Mouse (Mus musculus): Measurements from ENCODE around the gene Sumf1. TPM values are rescaled to one million over a fixed set of nuclear protein-coding genes. Genes with fewer than 3 reads are reported as not detected.

Gene Sumf1
- polyA plus RNA-seq, 1 experiment, result 19.6 TPM

DNA sequence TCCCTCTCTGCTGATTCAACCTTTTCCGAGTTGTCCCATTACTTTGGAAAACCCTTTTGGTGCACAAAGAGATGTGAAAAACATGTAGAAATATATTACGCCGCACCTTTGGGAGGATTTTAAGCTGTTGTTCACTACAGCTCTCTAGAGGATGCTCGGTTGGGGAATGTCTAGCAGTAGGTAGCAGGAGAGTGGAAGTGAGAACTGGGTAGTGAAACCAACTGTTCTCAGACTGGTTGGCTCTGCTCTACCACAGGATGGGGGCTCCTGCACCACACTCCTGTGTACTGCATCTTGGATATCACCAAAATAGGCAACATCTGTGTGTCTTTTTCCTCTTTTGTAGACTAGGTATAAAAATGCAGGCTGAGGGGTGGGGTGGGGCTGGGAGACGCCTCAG lies 37.5 kb upstream of the Sumf1 start:
- Histone ChIP-seq H3K36me3 (ENCODE audit: control insufficient read depth, insufficient read depth) (no peaks in the 10 kb centered on the region), H3K4me3 (ENCODE audit: insufficient read depth, poor library complexity, severe bottlenecking) (no peak overlapping the region), H3ac (ENCODE audit: control insufficient read depth, insufficient read length, low read depth) (no peak overlapping the region), H3K79me2 (ENCODE audit: control insufficient read depth, insufficient read depth) (no peaks in the 10 kb centered on the region), H3K27me3 (ENCODE audit: control insufficient read depth, insufficient read depth, insufficient read length) (no peaks in the 10 kb centered on the region), H3K79me3 (ENCODE audit: low read depth) (no peaks in the 10 kb centered on the region)
- no peak for TF ChIP-seq MYOG (IDR thresholded peaks at IDR 0.05; ENCODE audit: control insufficient read depth, extremely low read depth, insufficient read length)
- TF ChIP-seq CTCF (IDR thresholded peaks at IDR 0.05; ENCODE audit: control insufficient read depth, insufficient read depth, insufficient read length), result no peak
- no peak for TF ChIP-seq CEBPB (IDR thresholded peaks at IDR 0.05; ENCODE audit: low read depth)

DNA sequence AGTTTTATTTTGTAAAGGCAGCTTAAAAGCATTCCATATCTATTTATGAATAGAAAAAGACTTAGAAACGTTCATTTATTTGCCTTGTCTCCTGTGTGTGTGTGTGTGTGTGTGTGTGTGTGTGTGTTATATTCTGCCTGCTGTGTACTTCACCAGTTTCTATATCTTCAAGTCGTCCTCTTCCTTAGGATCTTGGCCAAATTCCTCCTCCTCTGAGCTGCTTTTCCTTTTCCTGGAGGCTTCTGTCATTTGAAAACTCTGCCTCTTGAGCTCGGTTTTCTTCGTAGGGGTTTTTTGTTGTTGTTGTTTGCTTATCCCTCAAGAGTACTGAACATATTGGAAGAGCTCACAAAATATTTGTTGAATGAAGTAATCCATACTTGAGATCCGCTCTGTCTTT lies 37.1 kb upstream of the Sumf1 start:
- H3ac ChIP-seq (ENCODE audit: control insufficient read depth, insufficient read length, low read depth), result no peak overlapping the region
- no peaks in the 10 kb centered on the region for H3K79me3 ChIP-seq (ENCODE audit: low read depth)
- no peaks in the 10 kb centered on the region for H3K27me3 ChIP-seq (ENCODE audit: control insufficient read depth, insufficient read depth, insufficient read length)
- H3K79me2 ChIP-seq (ENCODE audit: control insufficient read depth, insufficient read depth), result no peaks in the 10 kb centered on the region
- no peaks in the 10 kb centered on the region for H3K36me3 ChIP-seq (ENCODE audit: control insufficient read depth, insufficient read depth)
- H3K4me3 ChIP-seq (ENCODE audit: insufficient read depth, poor library complexity, severe bottlenecking), result no peak overlapping the region
- TF ChIP-seq MYOD1 (IDR thresholded peaks at IDR 0.05; ENCODE audit: control insufficient read depth, insufficient read length, low read depth), result no peak
- TF ChIP-seq MAX (IDR thresholded peaks at IDR 0.05), result no peak
- no peak for TF ChIP-seq CTCF (IDR thresholded peaks at IDR 0.05; ENCODE audit: control insufficient read depth, insufficient read depth, insufficient read length)
- TF ChIP-seq USF1 (IDR thresholded peaks at IDR 0.05; ENCODE audit: low read depth), result no peak
- no peak for TF ChIP-seq CEBPB (IDR thresholded peaks at IDR 0.05; ENCODE audit: low read depth)
- no peak for TF ChIP-seq FOSL1 (IDR thresholded peaks at IDR 0.05; ENCODE audit: insufficient read depth, low read length, poor library complexity, severe bottlenecking)
- no peak for TF ChIP-seq MYOG (IDR thresholded peaks at IDR 0.05; ENCODE audit: control insufficient read depth, extremely low read depth, insufficient read length)

- Histone ChIP-seq H3K4me3 (ENCODE audit: insufficient read depth, poor library complexity, severe bottlenecking) (no peak overlapping the region), H3K79me2 (ENCODE audit: control insufficient read depth, insufficient read depth) (no peaks in the 10 kb centered on the region), H3K79me3 (ENCODE audit: low read depth) (no peaks in the 10 kb centered on the region), H3ac (ENCODE audit: control insufficient read depth, insufficient read length, low read depth) (no peak overlapping the region), H3K27me3 (ENCODE audit: control insufficient read depth, insufficient read depth, insufficient read length) (no peaks in the 10 kb centered on the region), H3K36me3 (ENCODE audit: control insufficient read depth, insufficient read depth) (no peaks in the 10 kb centered on the region)
- TF ChIP-seq CTCF (IDR thresholded peaks at IDR 0.05; ENCODE audit: control insufficient read depth, insufficient read depth, insufficient read length) (no peak), MYOG (IDR thresholded peaks at IDR 0.05; ENCODE audit: control insufficient read depth, extremely low read depth, insufficient read length) (no peak), CEBPB (IDR thresholded peaks at IDR 0.05; ENCODE audit: low read depth) (no peak)
Measured at GRCm38 (mm10) chr6:108217987-108218386, 32.6 kb upstream of the Sumf1 start.

DNA sequence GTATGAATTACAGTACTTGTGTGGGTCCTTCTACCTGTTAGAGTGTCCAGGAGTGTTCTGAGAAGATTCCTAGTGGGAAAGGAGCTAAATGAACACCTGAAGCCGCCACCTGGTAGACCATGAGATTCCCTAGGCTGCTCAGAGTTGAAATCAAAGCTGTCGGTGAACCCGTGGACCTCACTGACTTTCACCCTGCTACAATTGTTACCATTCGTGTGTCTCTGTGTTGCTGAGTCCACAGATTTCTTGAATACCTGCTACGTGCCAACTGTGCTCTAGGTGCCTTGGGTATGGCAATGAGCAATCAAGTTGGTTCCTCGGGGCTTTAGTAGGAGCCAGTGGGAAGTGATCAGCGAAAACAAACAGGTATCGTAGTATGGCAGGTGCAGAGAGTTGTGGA lies 31.4 kb upstream of the Sumf1 start:
- TF ChIP-seq MYOD1 (IDR thresholded peaks at IDR 0.05; ENCODE audit: control insufficient read depth, insufficient read length, low read depth) (no peak), MAX (IDR thresholded peaks at IDR 0.05) (no peak), CTCF (IDR thresholded peaks at IDR 0.05; ENCODE audit: control insufficient read depth, insufficient read depth, insufficient read length) (no peak), CEBPB (IDR thresholded peaks at IDR 0.05; ENCODE audit: low read depth) (no peak), MYOG (IDR thresholded peaks at IDR 0.05; ENCODE audit: control insufficient read depth, extremely low read depth, insufficient read length) (no peak), FOSL1 (IDR thresholded peaks at IDR 0.05; ENCODE audit: insufficient read depth, low read length, poor library complexity, severe bottlenecking) (no peak), USF1 (IDR thresholded peaks at IDR 0.05; ENCODE audit: low read depth) (no peak)
- Histone ChIP-seq H3K27me3 (ENCODE audit: control insufficient read depth, insufficient read depth, insufficient read length) (no peaks in the 10 kb centered on the region), H3K79me3 (ENCODE audit: low read depth) (no peaks in the 10 kb centered on the region), H3ac (ENCODE audit: control insufficient read depth, insufficient read length, low read depth) (no peak overlapping the region), H3K4me3 (ENCODE audit: insufficient read depth, poor library complexity, severe bottlenecking) (no peak overlapping the region), H3K79me2 (ENCODE audit: control insufficient read depth, insufficient read depth) (no peaks in the 10 kb centered on the region), H3K36me3 (ENCODE audit: control insufficient read depth, insufficient read depth) (no peaks in the 10 kb centered on the region)

- no peaks in the 10 kb centered on the region for H3K27me3 ChIP-seq (ENCODE audit: control insufficient read depth, insufficient read depth, insufficient read length)
- no peaks in the 10 kb centered on the region for H3K79me3 ChIP-seq (ENCODE audit: low read depth)
- no peak overlapping the region for H3K4me3 ChIP-seq (ENCODE audit: insufficient read depth, poor library complexity, severe bottlenecking)
- no peaks in the 10 kb centered on the region for H3K36me3 ChIP-seq (ENCODE audit: control insufficient read depth, insufficient read depth)
- no peaks in the 10 kb centered on the region for H3K79me2 ChIP-seq (ENCODE audit: control insufficient read depth, insufficient read depth)
- TF ChIP-seq MAX (IDR thresholded peaks at IDR 0.05) (no peak), MYOG (IDR thresholded peaks at IDR 0.05; ENCODE audit: control insufficient read depth, extremely low read depth, insufficient read length) (no peak), FOSL1 (IDR thresholded peaks at IDR 0.05; ENCODE audit: insufficient read depth, low read length, poor library complexity, severe bottlenecking) (no peak), USF1 (IDR thresholded peaks at IDR 0.05; ENCODE audit: low read depth) (no peak), CTCF (IDR thresholded peaks at IDR 0.05; ENCODE audit: control insufficient read depth, insufficient read depth, insufficient read length) (no peak), MYOD1 (IDR thresholded peaks at IDR 0.05; ENCODE audit: control insufficient read depth, insufficient read length, low read depth) (no peak), CEBPB (IDR thresholded peaks at IDR 0.05; ENCODE audit: low read depth) (no peak)
- no peak overlapping the region for H3ac ChIP-seq (ENCODE audit: control insufficient read depth, insufficient read length, low read depth)
Measured at GRCm38 (mm10) chr6:108216091-108216490, 30.7 kb upstream of the Sumf1 start.

- H3ac ChIP-seq (ENCODE audit: control insufficient read depth, insufficient read length, low read depth), result no peak overlapping the region
- H3K4me3 ChIP-seq (ENCODE audit: insufficient read depth, poor library complexity, severe bottlenecking), result no peak overlapping the region
- no peaks in the 10 kb centered on the region for H3K79me2 ChIP-seq (ENCODE audit: control insufficient read depth, insufficient read depth)
- peaks cover under 1% of the 10 kb centered on the region for H3K27me3 ChIP-seq (ENCODE audit: control insufficient read depth, insufficient read depth, insufficient read length)
- no peaks in the 10 kb centered on the region for H3K79me3 ChIP-seq (ENCODE audit: low read depth)
- no peaks in the 10 kb centered on the region for H3K36me3 ChIP-seq (ENCODE audit: control insufficient read depth, insufficient read depth)
- TF ChIP-seq USF1 (IDR thresholded peaks at IDR 0.05; ENCODE audit: low read depth) (no peak), FOSL1 (IDR thresholded peaks at IDR 0.05; ENCODE audit: insufficient read depth, low read length, poor library complexity, severe bottlenecking) (no peak), MYOG (IDR thresholded peaks at IDR 0.05; ENCODE audit: control insufficient read depth, extremely low read depth, insufficient read length) (no peak), MAX (IDR thresholded peaks at IDR 0.05) (no peak), MYOD1 (IDR thresholded peaks at IDR 0.05; ENCODE audit: control insufficient read depth, insufficient read length, low read depth) (no peak), CTCF (IDR thresholded peaks at IDR 0.05; ENCODE audit: control insufficient read depth, insufficient read depth, insufficient read length) (no peak), CEBPB (IDR thresholded peaks at IDR 0.05; ENCODE audit: low read depth) (no peak)
Measured at GRCm38 (mm10) chr6:108214294-108214925, 29.0 kb upstream of the Sumf1 start.

Data from C2C12 (cell line).